Mouse (Mus musculus) layer of hippocampus, postnatal 25 days (tissue): Measurements from ENCODE around the gene Fndc7. TPM values are rescaled to one million over a fixed set of nuclear protein-coding genes. Genes with fewer than 3 reads are reported as not detected.
"Not testable (repeated sequence)": the region's sequence is repeated elsewhere in the genome, so short reads cannot be mapped to it uniquely, and the experiment has no call there.

Source experiments
- DNase-seq, 2 experiments: peaks; one replicate each; pipeline ENCODE4 v3.0.0; 2022; ENCODE audit warnings: mixed read lengths in 2 of 2, low spot score in 1 of 2; ENCODE audit errors: extremely low spot score in 1 of 2
- total RNA-seq, 2 experiments: library from RNA; stranded (reverse); gene quantifications; 2 replicates each; pipeline ENCODE4 v1.2.3; 2021

Fndc7 gene
- total RNA-seq, 2 experiments from 2014 or later, result 0.23 TPM; not detected in 1

DNA sequence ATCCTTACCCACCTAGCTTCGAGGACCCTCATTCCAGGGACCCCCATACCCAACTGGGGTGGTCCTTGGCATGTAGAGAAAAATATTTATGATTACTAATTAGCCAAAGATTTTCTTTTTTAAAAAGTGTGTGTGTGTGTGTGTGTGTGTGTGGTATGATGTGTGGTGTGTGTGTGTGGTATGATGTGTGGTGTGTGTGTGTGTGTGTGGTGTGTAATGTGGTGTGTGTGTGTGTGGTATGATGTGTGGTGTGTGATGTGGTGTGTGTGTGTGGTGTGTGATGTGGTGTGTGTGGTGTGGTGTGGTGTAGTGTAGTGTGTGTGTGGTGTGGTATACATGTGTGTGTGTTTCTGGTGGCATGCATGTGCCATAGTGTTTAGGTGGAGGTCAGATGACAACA is 2.3 kb upstream of the Fndc7 start:
- DNase-seq, result no peak

DNA sequence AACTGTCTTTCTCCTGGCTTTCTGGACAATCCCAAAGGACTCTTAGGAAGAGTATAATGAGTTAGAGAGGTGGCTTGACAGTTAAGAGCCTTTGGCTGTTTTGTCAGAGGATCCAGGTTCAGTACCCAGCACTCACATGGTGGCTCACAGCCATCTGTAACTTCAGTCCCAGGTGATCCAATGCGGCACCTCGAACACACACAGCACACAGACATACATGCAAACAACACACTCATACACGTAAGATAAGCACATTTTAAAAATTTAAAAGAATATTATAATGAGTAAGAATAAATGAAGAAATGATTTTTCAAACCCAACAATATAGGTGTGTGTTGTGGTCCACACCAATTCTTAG is 2.2 kb downstream of the Fndc7 start:
- DNase-seq, result no peak

DNA sequence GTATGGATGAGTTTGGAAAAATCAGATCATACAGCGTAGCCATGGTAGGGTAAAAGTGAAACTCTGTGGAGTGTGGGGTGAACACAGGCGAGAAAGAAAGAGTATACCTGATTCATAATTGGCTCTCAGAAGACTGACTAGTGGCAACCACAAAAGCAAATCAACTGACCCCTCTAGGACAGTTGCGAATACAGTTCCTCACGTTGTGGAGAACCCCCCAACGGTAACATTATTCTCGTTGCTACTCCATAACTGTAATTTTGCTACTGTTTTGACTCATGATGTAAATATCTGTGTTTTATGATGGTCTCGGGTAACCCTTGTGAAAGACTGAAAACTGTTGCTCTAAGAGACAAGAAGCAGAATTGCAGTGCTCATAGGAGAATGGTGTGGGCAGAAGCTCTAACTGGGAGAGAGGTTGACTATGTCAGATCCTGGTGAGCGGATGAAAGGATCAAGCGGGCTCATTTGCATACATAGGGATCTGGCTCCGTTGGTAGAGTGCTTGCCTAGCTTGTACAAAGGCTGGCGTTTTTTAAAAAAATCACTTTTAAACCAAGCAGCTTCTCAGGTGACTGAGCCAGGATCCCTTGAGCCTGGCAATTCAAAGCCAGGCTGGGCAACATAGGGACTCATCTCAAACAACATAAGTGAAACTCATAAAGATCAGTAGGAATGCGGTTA is 2.7 kb downstream of the Fndc7 start:
- DNase-seq, result no peak

DNA sequence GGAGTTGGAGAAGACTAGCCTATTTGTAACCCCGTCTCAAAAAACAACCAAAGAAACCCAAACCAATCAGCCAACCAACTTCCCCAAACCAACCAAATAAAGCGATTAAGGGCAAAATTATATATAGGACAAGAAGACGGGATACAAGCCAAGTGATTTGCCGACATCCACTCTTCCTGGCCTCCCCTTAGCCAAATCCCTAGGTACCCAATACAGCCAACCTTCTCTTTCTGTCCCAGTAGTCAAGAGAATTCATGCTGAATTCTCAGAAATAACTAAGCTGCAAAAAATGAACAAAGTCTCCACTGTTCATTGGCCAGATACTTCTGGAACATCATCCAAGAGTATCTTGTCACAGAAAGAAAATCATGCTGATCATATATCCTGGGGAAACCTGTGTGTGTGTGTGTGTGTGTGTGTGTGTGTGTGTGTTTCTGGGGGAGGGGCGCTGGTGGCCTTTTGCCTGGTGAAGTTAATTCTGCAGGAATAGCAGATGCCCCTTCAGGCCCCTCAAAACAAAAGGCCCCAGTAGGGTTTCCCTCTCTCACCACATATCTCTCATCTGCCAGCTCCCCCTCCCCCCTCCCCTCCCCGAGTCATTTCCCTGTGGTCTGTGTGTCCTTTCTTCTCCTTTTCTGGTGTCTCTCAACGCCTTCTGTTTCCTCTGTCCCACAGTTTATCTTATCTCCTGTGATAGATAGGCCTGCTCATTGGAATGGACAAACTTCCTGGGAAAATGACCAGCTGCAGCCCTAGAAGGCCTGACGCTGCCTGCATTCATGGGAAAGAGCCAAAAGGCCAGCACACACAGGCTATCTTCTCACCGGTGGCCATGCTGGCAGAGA is 3.9 kb downstream of the Fndc7 start:
- DNase-seq, result no peak

DNA sequence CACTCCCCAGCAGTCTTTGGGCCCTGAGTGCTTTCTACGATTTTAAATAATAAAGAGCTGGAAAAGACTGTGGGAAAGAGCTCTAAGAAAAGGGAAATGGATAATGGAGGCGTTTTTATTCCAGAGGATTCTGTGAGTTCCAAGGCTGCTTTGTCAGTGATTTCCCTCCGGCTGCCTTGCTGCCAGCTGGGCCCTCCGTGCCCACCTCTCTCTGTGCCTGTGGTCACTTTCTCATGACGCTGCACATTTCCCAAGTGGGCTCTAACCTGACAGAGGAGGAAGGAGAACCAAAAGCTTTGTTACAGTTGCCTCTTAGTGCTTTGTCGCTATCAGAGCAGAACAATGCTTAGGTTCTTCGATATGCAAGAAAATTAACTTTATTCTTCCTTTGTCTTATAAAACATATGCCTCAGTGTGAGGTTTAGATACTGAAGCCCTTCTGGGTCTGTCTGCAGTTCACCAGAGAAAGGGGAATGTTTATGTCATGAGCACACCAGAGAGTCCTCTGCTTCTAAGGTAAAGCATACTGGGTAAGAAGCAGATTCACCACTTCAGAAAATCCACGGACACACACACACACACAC is 5.0 kb downstream of the Fndc7 start:
- DNase-seq, result no peak

DNA sequence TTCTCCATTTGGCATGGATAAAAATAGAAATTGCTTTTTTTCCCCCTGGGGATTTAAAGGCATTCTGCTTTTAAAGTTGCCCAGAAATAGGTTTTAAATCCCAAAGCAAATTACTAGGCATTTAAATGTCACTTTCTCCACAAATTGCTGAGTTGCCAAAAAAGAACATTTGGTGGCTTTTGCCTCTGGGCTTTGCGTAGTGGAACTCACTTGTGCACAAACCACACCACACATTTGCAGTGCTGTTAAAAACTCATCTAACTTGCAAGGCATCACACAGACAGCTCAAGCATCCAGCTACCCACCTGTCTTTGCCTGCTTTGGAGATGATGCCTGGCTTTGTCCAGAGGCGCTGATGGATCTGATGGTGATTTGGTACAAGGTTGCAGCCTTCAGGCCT is 6.7 kb downstream of the Fndc7 start:
- no peak for DNase-seq

DNA sequence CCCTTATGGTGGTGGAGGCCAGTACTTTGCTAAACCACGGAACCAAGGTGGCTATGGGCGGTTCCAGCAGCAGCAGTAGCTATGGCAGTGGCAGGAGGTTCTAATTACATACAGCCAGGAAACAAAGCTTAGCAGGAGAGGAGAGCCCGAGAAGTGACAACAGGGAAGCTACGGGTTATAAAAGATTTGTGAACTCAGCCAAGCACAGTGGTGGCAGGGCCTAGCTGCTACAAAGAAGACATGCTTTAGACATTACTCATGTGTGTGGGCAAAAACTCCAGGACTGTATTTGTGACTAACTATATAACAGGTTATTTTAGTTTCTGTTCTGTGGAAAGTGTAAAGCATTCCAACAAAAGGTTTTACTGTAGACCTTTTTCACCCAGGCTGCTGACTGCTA is 7.9 kb downstream of the Fndc7 start:
- DNase-seq, result not testable (repeated sequence)

DNA sequence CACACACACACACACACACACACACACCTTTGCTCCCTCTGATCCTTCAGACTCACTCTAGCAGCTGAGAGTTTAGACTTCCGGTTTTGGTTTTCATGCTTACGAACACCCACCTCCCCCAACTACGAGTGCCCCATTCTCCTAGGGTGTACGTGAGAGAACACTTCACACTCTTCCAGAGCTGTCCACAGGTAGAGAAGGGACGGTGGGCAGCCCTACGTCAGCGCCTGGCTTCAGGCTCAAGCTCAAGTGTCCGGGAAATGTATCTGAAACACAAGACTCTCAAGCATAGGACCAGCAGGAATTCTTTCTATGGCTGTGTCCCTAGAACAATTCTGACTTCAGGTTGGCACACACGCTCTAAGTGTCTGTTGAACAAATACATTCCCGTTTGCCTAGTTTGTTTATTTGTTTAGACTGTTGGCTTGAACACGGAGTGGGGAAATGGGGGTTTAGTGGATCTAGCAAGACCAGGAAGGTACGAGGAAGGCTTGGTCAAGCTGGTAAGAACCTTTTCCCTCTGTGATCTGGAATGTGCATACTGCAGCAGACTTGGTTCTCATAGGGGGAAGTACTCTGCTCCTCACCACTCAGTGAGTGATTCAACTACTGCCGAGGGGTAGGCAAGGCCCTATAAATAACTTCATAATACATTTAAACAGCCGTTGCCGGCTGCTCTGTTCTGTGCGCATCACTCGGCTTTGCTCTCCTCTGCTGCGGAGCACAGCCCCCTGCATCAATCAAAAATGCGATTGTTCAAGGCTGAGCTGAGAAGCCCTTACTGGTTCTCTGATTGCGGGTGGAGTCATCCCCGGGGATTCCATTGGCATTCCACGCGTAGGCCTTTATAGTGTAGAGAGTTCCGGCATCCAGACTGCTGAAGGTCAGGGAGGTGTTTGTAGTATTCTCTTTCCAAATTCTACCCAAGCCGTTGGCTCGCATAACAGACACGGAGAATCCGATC is 9.0 kb downstream of the Fndc7 start:
- DNase-seq, result peak in 1 of 2 experiments; percentile 27

DNA sequence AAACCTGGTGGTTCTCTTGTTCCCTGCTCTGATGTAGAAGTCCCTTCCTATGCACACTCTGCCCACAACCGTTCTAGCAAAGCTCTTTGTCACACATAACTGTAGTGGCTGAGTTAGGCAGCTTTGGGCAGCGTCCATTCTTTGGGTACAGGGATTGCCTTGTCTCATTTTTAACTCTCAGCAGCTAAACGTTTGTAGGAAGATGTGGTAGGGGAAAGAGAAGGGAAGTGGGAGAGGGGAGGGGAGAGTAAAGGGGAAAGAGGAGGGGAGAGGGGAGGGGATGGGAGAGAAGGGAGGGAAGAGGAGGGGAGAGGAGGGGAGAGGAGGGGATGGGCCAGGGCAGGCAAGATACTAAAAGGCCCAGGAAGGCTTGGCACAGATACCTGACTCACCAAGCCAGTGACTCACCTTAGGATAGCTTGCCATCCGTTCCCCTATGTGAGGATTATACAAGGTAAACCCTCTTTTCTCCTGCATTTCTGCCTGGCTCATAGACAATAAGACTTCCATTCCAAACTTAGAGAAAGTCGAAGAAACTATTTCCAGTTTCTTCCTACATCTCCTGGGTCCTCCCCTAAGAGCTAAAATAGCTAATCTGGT is 9.9 kb downstream of the Fndc7 start:
- DNase-seq, result no peak

DNA sequence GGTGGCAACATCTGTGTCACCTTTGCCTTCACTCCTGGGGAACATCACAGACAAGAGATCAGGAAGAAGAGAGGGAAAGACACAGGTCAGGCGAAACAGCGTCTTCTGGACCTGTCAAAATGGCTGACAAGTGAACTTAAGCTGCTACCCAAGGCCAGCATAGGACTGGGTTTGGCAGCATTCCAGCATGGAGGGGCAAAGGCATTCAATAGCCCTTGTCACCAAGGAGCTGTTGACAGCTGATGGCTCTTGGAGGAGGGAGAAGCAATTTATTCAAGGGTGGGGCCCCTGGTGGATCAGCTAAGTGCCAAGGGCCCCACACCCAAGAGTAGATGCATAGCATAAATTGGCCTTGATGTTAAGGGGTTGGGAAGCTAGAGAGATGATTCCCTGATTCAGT is 10.7 kb downstream of the Fndc7 start:
- no peak for DNase-seq

DNA sequence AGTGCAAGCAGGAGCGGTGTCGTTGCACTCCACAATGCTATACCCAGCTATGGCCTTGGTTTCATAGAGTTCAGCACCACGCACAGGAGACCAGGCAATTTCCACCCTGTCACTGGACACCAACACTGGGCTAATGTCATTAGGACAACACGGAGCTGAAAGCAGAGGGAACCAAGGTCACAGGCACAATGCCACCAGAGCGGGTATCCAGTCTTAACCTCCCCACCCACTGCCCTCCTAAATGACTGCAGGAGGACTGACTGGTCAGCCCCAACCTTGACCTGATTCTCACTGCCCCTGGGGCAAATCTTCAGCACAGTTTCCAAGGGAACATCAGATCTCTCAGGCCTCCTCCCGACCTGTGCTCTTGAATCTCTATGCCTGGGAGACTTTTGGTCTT is 19.2 kb downstream of the Fndc7 start:
- no peak for DNase-seq

DNA sequence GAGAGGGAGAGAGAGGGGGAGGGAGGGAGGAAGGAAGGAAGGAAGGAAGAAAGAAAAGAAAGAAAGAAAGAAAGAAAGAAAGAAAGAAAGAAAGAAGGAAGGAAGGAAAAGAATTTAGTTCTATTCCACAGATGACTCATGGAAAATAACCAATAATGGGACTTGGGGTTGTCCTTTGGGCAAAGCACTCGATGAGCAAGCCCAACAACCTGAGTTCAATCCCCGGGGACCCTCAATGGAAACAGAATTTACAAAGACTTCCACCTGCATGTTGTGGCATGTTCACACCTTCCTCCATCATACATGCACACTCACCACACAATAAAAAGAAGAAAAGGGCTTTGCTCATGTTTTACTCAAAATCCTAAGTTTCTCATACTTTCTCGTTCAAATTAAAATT is 22.4 kb downstream of the Fndc7 start:
- no peak for DNase-seq

DNA sequence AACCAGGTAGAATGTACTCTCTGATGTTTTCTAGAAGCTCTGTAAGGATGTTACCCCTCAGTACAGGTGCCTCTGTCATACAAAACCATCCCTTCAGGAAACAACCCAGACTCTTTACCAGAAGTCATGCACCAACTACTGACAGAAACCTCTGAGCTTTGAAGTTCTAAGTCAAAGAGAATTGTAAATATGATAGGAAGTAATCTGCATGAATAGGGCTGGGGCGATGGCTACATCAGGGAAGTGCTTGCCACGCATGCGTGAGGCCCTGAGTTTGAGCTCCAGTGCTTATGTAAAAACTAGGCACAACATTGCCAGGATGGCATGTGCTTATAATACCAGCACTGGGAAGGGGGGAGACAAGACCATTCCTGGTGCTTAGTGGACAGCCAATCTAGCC is 24.1 kb downstream of the Fndc7 start:
- no peak for DNase-seq

DNA sequence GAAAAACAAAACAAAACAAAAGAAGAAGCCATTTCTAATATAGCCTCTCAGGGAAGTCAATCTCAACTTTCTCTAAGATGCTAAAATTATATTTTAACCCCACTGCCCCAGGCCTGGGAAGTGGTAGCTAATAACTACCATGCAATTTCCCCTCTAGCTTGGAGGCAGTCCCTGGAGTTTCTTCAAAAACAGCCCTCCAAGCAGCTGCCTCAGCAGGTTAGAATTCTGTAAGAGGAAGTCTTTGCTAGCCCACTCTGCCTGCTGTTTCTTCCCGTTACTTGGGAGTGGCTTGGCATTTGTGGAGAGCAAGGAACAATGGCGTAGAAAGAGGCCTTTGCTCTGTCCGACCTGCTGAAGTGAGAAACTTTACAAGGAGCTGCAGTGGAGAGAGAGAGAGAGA is 24.7 kb downstream of the Fndc7 start:
- DNase-seq, result no peak

DNA sequence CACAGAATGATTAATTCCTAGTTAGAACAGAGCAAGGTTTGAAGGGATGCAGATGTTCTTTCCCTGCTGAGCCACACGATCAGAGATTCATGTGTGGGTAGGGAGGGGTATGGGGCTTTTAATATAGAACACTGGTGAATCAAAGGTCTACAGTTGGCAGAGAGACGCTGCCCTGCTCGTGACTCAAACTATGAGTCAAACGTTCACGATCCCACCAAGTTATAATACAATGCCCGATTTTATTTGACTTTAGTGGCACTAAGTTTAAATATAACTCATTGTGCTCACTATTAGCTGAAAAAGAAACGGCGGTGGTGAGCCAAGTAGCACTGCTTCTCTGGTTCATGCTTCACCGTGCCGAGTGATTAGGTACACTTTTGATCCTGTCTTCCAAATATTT is 26.7 kb downstream of the Fndc7 start:
- DNase-seq, result no peak

DNA sequence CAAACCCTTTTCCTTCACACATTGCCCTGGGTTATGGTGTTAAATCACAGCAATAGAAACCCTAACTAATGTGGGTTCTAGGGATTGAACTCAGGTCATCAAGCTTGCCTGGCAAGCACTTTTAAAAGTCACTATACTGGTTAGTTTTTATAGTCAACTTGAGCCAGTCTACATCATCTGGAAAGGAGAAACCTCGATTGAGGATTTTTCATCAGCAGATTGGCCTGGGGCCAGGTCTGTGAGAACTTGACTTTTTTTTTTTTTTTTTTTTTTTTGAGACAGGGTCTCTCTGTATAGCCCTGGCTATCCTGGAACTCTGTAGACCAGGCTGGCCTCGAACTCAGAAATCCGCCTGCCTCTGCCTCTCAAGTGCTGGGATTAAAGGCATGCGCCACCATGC is 27.5 kb downstream of the Fndc7 start:
- DNase-seq, result not testable (repeated sequence)

DNA sequence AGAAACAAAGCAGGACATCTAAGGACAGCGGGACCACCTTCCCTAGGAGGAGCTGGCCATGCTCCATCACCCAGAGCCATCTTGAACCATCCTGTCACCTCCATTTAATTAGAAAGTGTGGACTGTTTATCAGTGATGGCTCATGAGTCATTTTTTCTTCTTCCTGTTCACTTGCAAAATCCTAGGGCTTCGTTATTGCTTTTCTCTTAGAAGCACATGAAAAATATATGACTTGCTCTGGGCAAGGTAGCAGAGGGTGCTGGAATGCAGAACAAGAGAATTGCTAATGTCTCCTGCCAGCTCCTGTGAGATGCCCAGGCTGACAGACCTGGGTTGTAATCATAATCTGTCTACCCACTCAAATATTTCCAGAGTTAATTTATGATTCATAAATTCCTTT is 29.0 kb downstream of the Fndc7 start:
- DNase-seq, result no peak

DNA sequence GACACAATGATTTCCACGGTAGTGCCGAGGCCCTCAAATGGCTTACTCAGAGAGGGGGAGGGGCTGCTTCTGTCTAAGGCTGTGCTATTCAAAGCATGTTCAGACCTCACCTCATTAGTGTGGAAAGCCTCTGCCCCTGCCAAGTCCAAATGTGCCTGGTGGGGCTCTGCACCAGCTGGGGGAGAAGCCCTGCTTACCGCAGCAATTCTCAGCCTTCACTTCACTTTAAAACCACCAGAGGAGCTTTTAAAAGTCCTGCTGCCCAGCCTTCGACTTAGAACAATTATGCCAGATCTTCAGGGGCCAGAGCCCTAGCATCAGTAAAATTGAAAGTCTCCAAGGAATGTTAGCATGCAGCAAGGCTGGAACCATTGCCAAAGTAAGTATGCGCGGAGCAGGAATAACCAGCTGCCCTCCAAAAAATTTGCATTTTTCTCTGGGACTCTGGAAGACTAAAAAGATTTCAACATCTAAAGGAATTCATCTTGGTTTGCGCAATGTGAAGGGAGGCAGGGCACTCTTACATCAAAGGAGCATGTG is 31.5 kb downstream of the Fndc7 start:
- DNase-seq, result peak in 1 of 2 experiments; percentile 20

DNA sequence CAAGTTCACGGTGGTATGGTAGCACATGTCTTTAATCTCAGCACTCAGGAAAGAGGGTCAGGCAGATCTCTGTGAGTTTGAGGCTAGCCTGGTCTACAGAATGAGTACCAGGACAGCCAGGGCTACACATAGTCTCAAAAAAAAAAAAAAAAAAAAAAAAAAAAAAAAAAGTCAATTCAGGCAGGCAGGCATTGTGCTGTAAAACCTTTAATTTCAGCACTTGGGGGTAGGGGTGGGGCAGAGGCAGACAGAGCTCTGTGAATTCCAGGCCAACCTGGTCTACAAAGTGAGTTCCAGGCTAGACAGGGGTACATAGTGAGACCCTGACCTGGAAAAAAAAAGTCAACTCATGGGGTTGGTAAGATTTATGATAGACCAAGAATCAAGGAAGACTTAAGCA is 32.1 kb downstream of the Fndc7 start:
- DNase-seq, result no peak

DNA sequence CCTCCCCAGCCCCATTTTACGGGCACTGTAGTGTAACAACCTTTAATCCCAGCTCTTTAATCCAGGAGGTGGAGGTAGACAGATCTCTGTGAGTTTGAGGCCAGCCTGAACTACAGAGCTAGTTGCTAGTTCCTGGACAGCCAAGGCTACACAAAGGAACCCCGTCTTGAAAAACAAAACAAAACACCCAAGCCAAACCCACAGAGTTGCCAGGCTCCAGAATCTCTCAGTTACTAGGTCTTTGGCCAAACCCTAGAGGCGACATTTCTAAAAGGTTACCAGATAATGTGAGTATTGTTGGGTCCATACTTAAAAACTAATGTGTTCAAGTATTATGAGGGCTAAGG is 32.7 kb downstream of the Fndc7 start:
- DNase-seq, result no peak
